ENCODE assay signal across 22 mouse cellular contexts in the genomic region with DNA sequence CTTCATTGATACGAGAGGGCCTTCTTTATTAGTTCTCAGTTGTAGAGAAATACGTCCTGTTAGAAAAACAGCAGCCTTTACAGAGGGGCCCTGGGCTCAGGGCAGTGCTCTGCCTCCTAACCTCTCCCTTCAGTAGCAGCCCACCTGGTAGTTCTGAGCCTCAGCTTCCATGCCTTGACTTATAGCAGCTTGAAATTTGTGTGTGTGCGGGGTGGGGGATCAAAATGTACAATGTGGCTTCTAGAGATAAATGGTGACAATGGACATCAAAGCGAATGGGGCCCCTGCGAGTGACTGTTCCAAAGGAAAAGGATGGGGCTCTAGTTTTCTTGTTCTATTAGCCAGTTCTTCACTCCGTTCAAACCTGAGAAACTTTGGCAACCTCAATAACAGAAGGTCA.
"Had no signal": no experiment of that assay in that cellular context is flagged by ENCODE, and none has a peak within 500 bp of the region (broad histone marks: within the 10 kb centered on the region; RNA-seq: fewer than 3 reads in every experiment).

No protein-coding gene starts in this region.

- H3K9ac ChIP-seq: hindbrain, embryonic 13.5 days; hindbrain, embryonic 15.5 days; kidney, embryonic 15.5 days; limb, embryonic 13.5 days; limb, embryonic 15.5 days; liver, embryonic 14.5 days had no signal

- ATAC-seq: hindbrain, postnatal 0 days; intestine, embryonic 16.5 days had no signal

- H3K27ac ChIP-seq: heart, adult 2 months; hindbrain, embryonic 13.5 days; hindbrain, embryonic 15.5 days; hindbrain, postnatal 0 days; kidney, embryonic 15.5 days; kidney, postnatal 0 days; limb, embryonic 13.5 days; limb, embryonic 15.5 days; liver, embryonic 14.5 days had no signal

- H3K4me2 ChIP-seq: hindbrain, embryonic 13.5 days; hindbrain, embryonic 15.5 days; kidney, embryonic 15.5 days; limb, embryonic 13.5 days; limb, embryonic 15.5 days; liver, embryonic 11.5 days had no signal

- H3K27me3 ChIP-seq: hindbrain, embryonic 13.5 days; hindbrain, embryonic 15.5 days; kidney, embryonic 15.5 days; limb, embryonic 15.5 days had no signal

- H3K9me3 ChIP-seq: hindbrain, embryonic 13.5 days; hindbrain, embryonic 15.5 days; kidney, embryonic 15.5 days; limb, embryonic 13.5 days; limb, embryonic 15.5 days had no signal

- H3K4me3 ChIP-seq: heart, adult 2 months; hindbrain, embryonic 13.5 days; hindbrain, embryonic 15.5 days; kidney, embryonic 15.5 days; limb, embryonic 13.5 days; limb, embryonic 15.5 days had no signal

- H3K36me3 ChIP-seq: hindbrain, embryonic 15.5 days; kidney, embryonic 15.5 days; limb, embryonic 13.5 days; limb, embryonic 15.5 days had no signal

- DNase-seq: gastrocnemius, postnatal 14 days; gastrocnemius, postnatal 36 days; heart, adult 2 months; heart, postnatal 10 days; kidney, adult 11 months; kidney, adult 2 months; kidney, adult 9 months; kidney, postnatal 14 days; kidney, postnatal 36 days; layer of hippocampus, adult 9-11 months; layer of hippocampus, postnatal 36 days; left cerebral cortex, postnatal 4 days had no signal
